Mouse (Mus musculus) heart, adult 8-10 months (tissue): ENCODE data around the gene Shoc2. TPM values are rescaled to one million over a fixed set of nuclear protein-coding genes. Genes with fewer than 3 reads are reported as not detected.
"Not testable (repeated sequence)": the region's sequence is repeated elsewhere in the genome, so short reads cannot be mapped to it uniquely, and the experiment has no call there.

Experiments
- DNase-seq: peaks from one replicate; pipeline ENCODE4 v3.0.0; 2022; ENCODE audit warnings: low spot score
- total RNA-seq, 4 experiments: library from RNA; stranded (reverse); gene quantifications; 2 replicates each; pipeline ENCODE4 v1.2.4; 2022

Gene Shoc2
- total RNA-seq, 4 experiments from 2014 or later, result 23.1 to 27.9 (median 24.0) TPM

DNA sequence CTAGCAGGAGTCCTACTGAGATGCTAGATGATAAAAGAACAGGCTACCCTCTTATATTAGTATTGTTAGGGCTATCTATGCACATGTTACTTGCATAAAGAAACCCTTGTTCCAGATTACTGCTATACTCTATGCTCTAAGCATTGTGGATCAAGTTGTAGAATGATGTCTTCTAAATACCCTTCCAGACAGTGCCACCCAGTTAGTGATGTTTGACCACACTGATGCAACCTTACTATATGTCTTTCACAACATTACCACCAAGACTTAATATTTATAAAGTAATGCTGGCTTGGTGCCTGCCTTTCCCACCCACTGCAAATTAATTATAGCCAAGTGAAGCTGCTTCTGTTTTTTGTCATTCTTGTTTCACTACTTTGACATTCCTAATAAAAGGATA lies 11.1 kb upstream of the Shoc2 start:
- DNase-seq, result no peak

- DNase-seq, result peak; percentile 13
These were observed 10.1 kb upstream of the Shoc2 start for GRCm38 (mm10) chr19:53934046-53934445.

- no peak for DNase-seq
These were observed 4.6 kb upstream of the Shoc2 start for GRCm38 (mm10) chr19:53939467-53939866.

- no peak for DNase-seq
These were observed 3.0 kb upstream of the Shoc2 start for GRCm38 (mm10) chr19:53941139-53941538.

- DNase-seq, result no peak
These were observed 1.8 kb upstream of the Shoc2 start for GRCm38 (mm10) chr19:53942342-53942741.

- DNase-seq, result no peak
These were observed 672 bp downstream of the Shoc2 start for GRCm38 (mm10) chr19:53944786-53945169.

GRCm38 (mm10) chr19:53945171-53946042 lies 1.3 kb downstream of the Shoc2 start:
- DNase-seq, result peak; percentile 18

- no peak for DNase-seq
These were observed 13.4 kb downstream of the Shoc2 start for GRCm38 (mm10) chr19:53957513-53957912.

GRCm38 (mm10) chr19:53962511-53962910 lies 18.4 kb downstream of the Shoc2 start:
- DNase-seq, result no peak

GRCm38 (mm10) chr19:53964347-53964746 lies 20.2 kb downstream of the Shoc2 start:
- DNase-seq, result not testable (repeated sequence)

DNA sequence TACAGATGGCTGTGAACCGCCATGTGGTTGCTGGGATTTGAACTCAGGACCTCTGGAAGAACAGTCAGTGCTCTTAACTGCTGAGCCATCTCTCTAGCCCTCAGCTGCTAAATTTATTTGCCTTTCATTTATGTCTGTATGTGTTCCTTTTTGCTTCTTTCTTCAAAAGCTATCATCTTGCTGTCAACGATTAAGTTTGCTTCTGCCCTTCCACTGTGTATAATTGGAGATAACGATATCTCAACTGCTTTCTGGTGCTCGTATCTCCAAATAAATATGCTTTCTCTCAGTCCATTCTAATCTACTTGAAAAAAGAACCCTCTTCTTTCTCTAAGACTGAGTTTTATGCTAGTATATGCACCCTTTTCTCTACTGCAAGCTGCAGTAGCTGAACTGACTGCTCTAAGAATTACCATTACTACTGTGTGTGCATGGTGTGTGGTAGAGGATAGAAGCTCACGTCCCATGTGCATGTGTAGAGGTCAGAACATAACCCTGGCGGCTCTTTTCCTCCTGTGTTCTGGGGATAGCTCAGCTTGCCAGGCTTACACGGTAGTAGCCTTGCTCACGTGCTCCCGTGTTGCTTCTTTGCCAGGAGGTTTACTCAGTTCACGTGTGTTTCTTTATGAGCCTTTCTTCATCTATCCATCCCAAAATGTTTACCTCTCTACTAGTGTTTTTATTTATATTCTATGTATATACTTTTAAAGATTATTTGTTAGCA lies 21.0 kb downstream of the Shoc2 start:
- no peak for DNase-seq

GRCm38 (mm10) chr19:53969226-53969625 lies 25.1 kb downstream of the Shoc2 start:
- DNase-seq, result no peak

GRCm38 (mm10) chr19:53971938-53972337 lies 27.8 kb downstream of the Shoc2 start:
- no peak for DNase-seq

- DNase-seq, result no peak
These were observed 29.6 kb downstream of the Shoc2 start for GRCm38 (mm10) chr19:53973656-53974055.

- no peak for DNase-seq
These were observed 37.9 kb downstream of the Shoc2 start for GRCm38 (mm10) chr19:53982041-53982440.

DNA sequence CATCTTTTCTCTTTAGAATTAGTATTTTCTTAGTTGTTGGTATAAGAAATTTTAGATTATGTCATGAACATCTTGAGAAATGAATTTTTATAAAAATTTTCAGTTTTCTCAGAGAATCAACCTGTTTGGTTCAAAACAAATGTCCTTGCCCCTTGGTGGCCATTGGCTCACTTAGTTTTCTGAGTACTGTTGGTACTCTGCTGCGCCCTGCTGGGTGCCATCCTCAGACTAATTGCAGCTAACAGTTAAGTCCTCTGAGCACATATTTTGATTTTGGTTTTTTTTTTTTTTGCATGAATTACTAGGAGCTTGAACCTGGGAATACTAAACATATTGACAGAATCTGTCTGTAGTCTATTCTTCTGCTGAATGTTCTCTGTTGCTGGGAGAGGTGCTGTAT lies 39.2 kb downstream of the Shoc2 start:
- no peak for DNase-seq

- DNase-seq, result no peak
These were observed 40.5 kb downstream of the Shoc2 start for GRCm38 (mm10) chr19:53984628-53985027.

- no peak for DNase-seq
These were observed 46.4 kb downstream of the Shoc2 start for GRCm38 (mm10) chr19:53990538-53990937.

- no peak for DNase-seq
These were observed 49.8 kb downstream of the Shoc2 start for GRCm38 (mm10) chr19:53993860-53994259.

DNA sequence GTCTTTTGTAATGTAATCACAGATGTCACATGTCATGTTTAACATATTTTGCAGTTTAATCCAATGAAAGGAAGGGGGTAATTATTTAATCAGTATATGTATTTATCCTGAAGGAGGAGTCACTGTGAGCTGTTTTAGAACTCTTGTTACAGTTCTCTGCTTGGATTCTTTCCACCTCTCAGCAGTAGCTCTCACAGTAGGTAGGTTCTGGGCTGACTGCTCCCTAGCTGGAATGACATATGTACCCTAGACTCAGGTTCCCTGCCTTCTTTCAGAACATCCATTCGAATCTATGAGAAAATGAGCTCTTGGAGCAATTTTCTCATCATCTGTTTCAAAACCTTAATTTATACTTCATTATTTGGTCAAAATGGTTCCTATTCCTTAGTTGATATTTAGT lies 50.2 kb downstream of the Shoc2 start:
- DNase-seq, result no peak

GRCm38 (mm10) chr19:54010973-54011372 lies 66.9 kb downstream of the Shoc2 start:
- no peak for DNase-seq

GRCm38 (mm10) chr19:54014999-54015398 lies 70.9 kb downstream of the Shoc2 start:
- no peak for DNase-seq

DNA sequence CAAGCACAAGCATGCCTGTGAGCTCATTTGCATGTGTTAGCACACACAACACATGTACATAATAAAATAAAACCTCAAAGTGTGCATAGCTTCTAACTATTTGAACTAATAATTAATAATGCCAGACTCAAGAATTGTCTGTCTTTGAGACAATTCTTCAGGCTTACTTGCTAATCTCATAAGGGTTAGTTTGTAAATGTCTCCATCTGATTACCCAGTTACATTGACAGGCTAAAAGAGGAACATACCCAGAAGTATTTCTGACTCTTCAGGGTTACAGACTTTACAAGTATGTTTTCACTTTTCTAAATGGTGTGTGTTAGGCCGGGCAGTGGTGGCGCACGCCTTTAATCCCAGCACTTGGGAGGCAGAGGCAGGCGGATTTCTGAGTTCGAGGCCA lies 71.4 kb downstream of the Shoc2 start:
- no peak for DNase-seq
